Mouse (Mus musculus) left cerebral cortex, adult 11 months (tissue): ENCODE data around the gene Magi2.

ENCODE experiments used
- DNase-seq: peaks from one replicate; pipeline ENCODE4 v3.0.0; 2022; ENCODE audit warnings: low spot score

Magi2 gene

GRCm38 (mm10) chr5:20603756-20604469 is 1377.1 kb downstream of the Magi2 start:
- DNase-seq: no peak

- no peak for DNase-seq
These were observed 1379.7 kb downstream of the Magi2 start for GRCm38 (mm10) chr5:20606497-20606896.

GRCm38 (mm10) chr5:20607503-20607902 is 1380.7 kb downstream of the Magi2 start:
- no peak for DNase-seq

GRCm38 (mm10) chr5:20609206-20609935 is 1382.5 kb downstream of the Magi2 start:
- DNase-seq: no peak

GRCm38 (mm10) chr5:20610640-20611039 is 1383.8 kb downstream of the Magi2 start:
- no peak for DNase-seq

- DNase-seq: no peak
These were observed 1385.8 kb downstream of the Magi2 start for GRCm38 (mm10) chr5:20612616-20613015.

GRCm38 (mm10) chr5:20614891-20615290 is 1388.1 kb downstream of the Magi2 start:
- no peak for DNase-seq

- DNase-seq: no peak
These were observed 1394.0 kb downstream of the Magi2 start for GRCm38 (mm10) chr5:20620596-20621511.

- DNase-seq: no peak
These were observed 1395.6 kb downstream of the Magi2 start for GRCm38 (mm10) chr5:20622417-20622816.

GRCm38 (mm10) chr5:20622837-20623573 is 1396.2 kb downstream of the Magi2 start:
- no peak for DNase-seq

GRCm38 (mm10) chr5:20625117-20625516 is 1398.3 kb downstream of the Magi2 start:
- DNase-seq: no peak

GRCm38 (mm10) chr5:20628954-20629601 is 1402.2 kb downstream of the Magi2 start:
- no peak for DNase-seq

- no peak for DNase-seq
These were observed 1407.4 kb downstream of the Magi2 start for GRCm38 (mm10) chr5:20634046-20634769.

- DNase-seq: no peak
These were observed 1408.0 kb downstream of the Magi2 start for GRCm38 (mm10) chr5:20634822-20635221.

- DNase-seq: peak; percentile 49
These were observed 1410.6 kb downstream of the Magi2 start for GRCm38 (mm10) chr5:20637300-20637989.

- DNase-seq: no peak
These were observed 1415.4 kb downstream of the Magi2 start for GRCm38 (mm10) chr5:20642196-20642595.

GRCm38 (mm10) chr5:20643741-20644140 is 1416.9 kb downstream of the Magi2 start:
- no peak for DNase-seq

- no peak for DNase-seq
These were observed 1420.1 kb downstream of the Magi2 start for GRCm38 (mm10) chr5:20646947-20647346.

GRCm38 (mm10) chr5:20653425-20654185 is 1426.8 kb downstream of the Magi2 start:
- DNase-seq: peak; percentile 31
